Mouse (Mus musculus) liver, postnatal 0 days (tissue): Measurements from ENCODE around the gene Lpcat3.
"Not testable (repeated sequence)": the region's sequence is repeated elsewhere in the genome, so short reads cannot be mapped to it uniquely, and the experiment has no call there.

ENCODE experiments used
- CTCF ChIP-seq: sonication (generic); IDR thresholded peaks from 2 replicates; pipeline ENCODE4 v1.5.1; 2016; ENCODE audit warnings: antibody characterized with exemption, low read depth
- EP300 ChIP-seq: IDR thresholded peaks from 2 replicates; pipeline ENCODE4 v1.6.1; 2016; ENCODE audit warnings: antibody characterized with exemption, low read depth, mild to moderate bottlenecking

- TF ChIP-seq CTCF = 0 out of 2 replicates have a peak, but pooled peaks have one; percentile 17
- TF ChIP-seq EP300 = not testable (repeated sequence)
Measured at GRCm38 (mm10) chr6:124636858-124637460, 25.9 kb upstream of the Lpcat3 start.
